Mouse (Mus musculus) midbrain, embryonic 16.5 days (tissue): Measurements from ENCODE around the gene Vmn1r78. TPM values are rescaled to one million over a fixed set of nuclear protein-coding genes. Genes with fewer than 3 reads are reported as not detected.
"Not testable (repeated sequence)": the region's sequence is repeated elsewhere in the genome, so short reads cannot be mapped to it uniquely, and the experiment has no call there.

Source experiments
- ATAC-seq: fragments of 200-750 bp; cut with Nextera tagmentation; 2 replicates; pipeline ENCODE4 v1.8.0; 2017; ENCODE audit warnings: moderate TSS enrichment
- H3K27ac ChIP-seq: fragments of 300-500 bp; sonication (generic); 2 replicates; pipeline ENCODE4 v1.5.1; 2014; ENCODE audit warnings: mild to moderate bottlenecking, low read length, mixed read lengths
- H3K27me3 ChIP-seq: fragments of 300-500 bp; sonication (generic); 2 replicates; pipeline ENCODE4 v1.6.1; 2014; ENCODE audit warnings: low read depth, low read length, mixed read lengths; ENCODE audit not compliant: control insufficient read depth, insufficient read depth
- H3K36me3 ChIP-seq: fragments of 300-500 bp; sonication (generic); 2 replicates; pipeline ENCODE4 v1.6.1; 2014; ENCODE audit warnings: mild to moderate bottlenecking, low read length, moderate library complexity, mixed read lengths; ENCODE audit not compliant: control insufficient read depth, insufficient read depth
- H3K4me1 ChIP-seq: fragments of 300-500 bp; sonication (generic); 2 replicates; pipeline ENCODE4 v1.6.1; 2014; ENCODE audit warnings: mild to moderate bottlenecking, low read length, mixed read lengths; ENCODE audit not compliant: control insufficient read depth, insufficient read depth
- H3K4me2 ChIP-seq: fragments of 300-500 bp; sonication (generic); 2 replicates; pipeline ENCODE4 v1.6.1; 2014; ENCODE audit warnings: mild to moderate bottlenecking, low read length, mixed read lengths
- H3K4me3 ChIP-seq: fragments of 300-500 bp; sonication (generic); 2 replicates; pipeline ENCODE4 v1.5.1; 2014; ENCODE audit warnings: low read depth, mild to moderate bottlenecking, low read length, moderate library complexity, mixed read lengths
- H3K9ac ChIP-seq: fragments of 300-500 bp; sonication (generic); 2 replicates; pipeline ENCODE4 v1.6.1; 2014; ENCODE audit warnings: low read depth, low read length, mixed read lengths
- H3K9me3 ChIP-seq: fragments of 300-500 bp; sonication (generic); replicated peaks from 2 replicates; pipeline ENCODE4 v1.6.1; 2014; ENCODE audit warnings: mild to moderate bottlenecking, low read length, mixed read lengths; ENCODE audit not compliant: control insufficient read depth, poor library complexity, severe bottlenecking
- WGBS: fragments of 180-500 bp; shearing (Covaris S2); extraction: QIAGEN DNeasy Blood & Tissue Kit; methylation state at CpG from one replicate; pipeline ENCODE4 v1.1.7; 2014; 5-methylcytosine and 5-hydroxymethylcytosine counted together
- polyA plus RNA-seq: library from polyadenylated mRNA; unstranded; fragments of >200 nt; fragmentation: Nextera tagmentation; extraction: Ambion mirVana; gene quantifications from 2 replicates; pipeline ENCODE4 v1.2.1, GENCODE M21; 2015

Gene Vmn1r78
- not detected in 2 replicates for polyA plus RNA-seq

DNA sequence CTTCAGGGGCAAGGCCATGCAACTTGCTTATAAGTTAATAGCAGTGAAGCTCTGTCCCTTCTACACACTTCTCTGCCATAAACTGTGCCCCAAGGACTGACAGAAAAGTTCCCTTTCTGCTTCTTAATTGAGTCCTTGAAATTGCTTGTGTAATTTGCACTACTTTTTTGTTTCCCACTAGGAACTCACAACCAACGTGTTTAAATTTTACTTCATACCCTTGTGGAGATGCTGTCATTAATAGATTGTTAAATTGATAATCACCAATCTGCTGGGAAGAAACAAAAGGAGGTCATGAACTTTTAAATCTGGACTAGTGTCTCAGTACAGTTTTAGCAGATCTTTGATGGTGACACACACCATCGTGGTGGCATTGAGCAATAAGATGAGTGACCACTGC, at the start of gene Vmn1r78:
TSS of gene Vmn1r78 (plus strand) at position 301 of the 400 bp plus-strand sequence.
- Histone ChIP-seq H3K4me3 (no peak within 1 kb of the TSS), H3K9me3 (peaks cover 5% of the 10 kb centered on the region; the same call in 1 of the 2 replicates), H3K9ac (no peak within 1 kb of the TSS), H3K4me1 (no peaks in the 10 kb centered on the region), H3K36me3 (no peaks in the 10 kb centered on the region), H3K27ac (no peak within 1 kb of the TSS), H3K27me3 (no peaks in the 10 kb centered on the region), H3K4me2 (no peak within 1 kb of the TSS)
- ATAC-seq: no peak
- WGBS: 65% methylated on average over 2 of the region's 2 CpGs

DNA sequence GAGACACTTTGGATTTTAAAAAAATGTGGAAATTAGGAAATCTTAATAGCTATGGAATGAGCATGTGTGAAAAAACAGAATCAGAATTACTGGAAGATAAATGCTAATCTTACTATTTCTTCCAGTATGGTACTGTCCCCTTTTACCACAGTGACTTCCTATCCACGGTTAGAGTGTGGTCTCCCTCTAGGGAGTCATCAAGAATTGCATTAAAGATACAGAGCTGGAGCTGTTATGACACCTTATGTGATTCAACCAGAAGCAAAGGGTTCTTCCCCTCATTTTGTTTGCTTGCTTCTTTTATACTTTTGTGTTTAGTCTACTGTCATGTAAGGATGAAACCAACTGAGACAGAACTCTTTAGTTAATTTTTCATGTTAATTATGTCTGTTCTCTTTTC, 6.4 kb downstream of the Vmn1r78 start:
- not testable (repeated sequence) for H3K9me3 ChIP-seq, H3K27ac ChIP-seq, ATAC-seq, H3K27me3 ChIP-seq, H3K36me3 ChIP-seq, H3K9ac ChIP-seq, H3K4me1 ChIP-seq, H3K4me3 ChIP-seq, H3K4me2 ChIP-seq
- 54% methylated on average over 1 of the region's 1 CpGs for WGBS

DNA sequence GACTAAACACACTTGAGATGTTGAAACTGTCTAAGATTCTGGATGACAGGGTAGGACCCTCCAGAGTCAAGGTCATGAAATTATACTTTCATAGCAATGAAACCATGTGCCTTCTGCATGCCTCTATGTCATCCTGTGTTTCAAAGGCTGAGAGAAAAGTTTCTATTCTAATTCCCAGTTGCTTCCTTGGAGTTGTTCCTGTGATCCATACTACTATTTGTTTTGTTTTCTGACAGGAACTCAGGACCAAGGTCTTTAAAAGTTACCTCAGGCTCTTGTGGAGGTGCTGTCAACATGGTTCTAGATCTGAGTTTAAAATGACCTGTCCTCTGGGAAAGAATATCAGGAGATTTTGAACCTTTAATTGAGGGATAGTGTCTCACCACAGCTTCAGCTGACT, 20.9 kb downstream of the Vmn1r78 start, which contains the start of gene Vmn1r79:
TSS of gene Vmn1r79 (plus strand) at position 301 of the 400 bp plus-strand sequence.
- not testable (repeated sequence) for ATAC-seq, H3K9ac ChIP-seq

DNA sequence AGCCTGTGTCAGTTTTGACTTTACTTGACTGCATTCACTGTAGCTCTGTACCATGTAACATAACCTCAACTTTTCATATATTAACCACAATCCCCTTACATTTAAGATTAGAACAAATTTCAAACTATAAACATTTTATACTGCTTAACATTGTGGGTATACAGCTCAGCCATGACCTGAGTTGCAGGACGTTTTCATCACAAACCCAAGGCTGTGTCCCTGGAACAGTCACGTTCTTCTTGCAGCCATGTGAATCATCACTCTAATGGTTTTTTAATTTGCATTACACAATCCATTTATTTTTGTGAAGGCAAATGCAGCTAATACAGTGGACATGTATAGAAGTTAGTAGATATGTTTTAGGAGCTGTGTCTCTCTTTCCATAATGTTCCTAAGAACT, 22.9 kb downstream of the Vmn1r78 start:
- H3K4me1 ChIP-seq, H3K4me2 ChIP-seq, H3K36me3 ChIP-seq, H3K4me3 ChIP-seq, H3K9ac ChIP-seq, H3K27me3 ChIP-seq, H3K9me3 ChIP-seq, H3K27ac ChIP-seq, ATAC-seq: not testable (repeated sequence)
- 66% methylated on average over 2 of the region's 2 CpGs for WGBS

More for the DNA sequence above, 20.9 kb downstream of the Vmn1r78 start, which contains the start of gene Vmn1r79:
- not testable (repeated sequence) for H3K9me3 ChIP-seq, H3K4me2 ChIP-seq, H3K27ac ChIP-seq, H3K36me3 ChIP-seq, H3K4me3 ChIP-seq, H3K27me3 ChIP-seq, H3K4me1 ChIP-seq

DNA sequence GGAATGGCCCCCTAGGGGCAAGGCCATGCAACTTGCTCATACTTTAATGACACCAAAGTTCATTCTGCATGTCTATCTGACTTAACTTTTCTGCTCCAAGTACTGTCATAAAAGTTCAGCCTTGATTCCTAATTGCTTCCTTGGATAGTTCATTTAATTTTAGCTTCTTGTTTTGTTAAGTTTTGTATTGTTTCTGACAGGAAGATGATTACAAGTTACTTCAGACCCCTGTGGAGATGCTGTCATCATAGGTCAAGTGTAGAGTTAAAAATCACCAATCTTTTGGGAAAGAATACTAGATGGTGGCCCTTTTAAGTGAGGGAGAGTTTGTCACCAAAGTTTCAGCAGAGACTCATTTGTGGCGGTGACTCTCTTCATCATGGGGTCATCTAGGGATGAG, 38.9 kb downstream of the Vmn1r78 start, which contains the start of gene Vmn1r80:
TSS of gene Vmn1r80 (plus strand) at position 301 of the 400 bp plus-strand sequence.
- no peak within 1 kb of the TSS for H3K4me2 ChIP-seq
- H3K9me3 ChIP-seq: peaks cover 11% of the 10 kb centered on the region; the same call in 1 of the 2 replicates
- no peak within 1 kb of the TSS for H3K27ac ChIP-seq
- H3K36me3 ChIP-seq: no peaks in the 10 kb centered on the region
- no peaks in the 10 kb centered on the region for H3K4me1 ChIP-seq
- H3K27me3 ChIP-seq: no peaks in the 10 kb centered on the region
- no peak within 1 kb of the TSS for H3K4me3 ChIP-seq
- WGBS: 88% methylated on average over 1 of the region's 1 CpGs
- H3K9ac ChIP-seq: no peak within 1 kb of the TSS
- ATAC-seq: no peak

DNA sequence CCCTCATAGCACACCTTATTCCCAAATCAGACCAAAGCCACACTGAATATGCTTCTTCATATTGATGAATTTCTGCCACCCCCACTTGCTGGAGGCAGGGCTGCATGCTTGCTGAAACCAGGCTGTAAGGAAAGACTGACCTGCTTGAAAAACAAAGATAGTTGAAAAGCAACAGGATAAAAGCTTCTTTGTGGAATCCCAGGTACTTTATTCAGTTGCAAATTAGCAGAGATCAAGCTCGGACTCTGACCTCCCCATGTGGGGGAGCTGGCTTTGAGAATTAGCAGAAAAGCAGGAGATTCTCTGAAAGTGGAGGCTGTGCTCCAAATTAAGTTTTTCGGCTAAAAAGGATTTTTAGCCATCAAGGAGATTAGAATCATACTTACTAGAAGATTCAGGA, 54.1 kb downstream of the Vmn1r78 start:
- H3K9me3 ChIP-seq: peaks cover 6% of the 10 kb centered on the region; the same call in 1 of the 2 replicates
- H3K27ac ChIP-seq: no peak overlapping the region
- no peaks in the 10 kb centered on the region for H3K36me3 ChIP-seq
- no peaks in the 10 kb centered on the region for H3K27me3 ChIP-seq
- H3K4me2 ChIP-seq: no peak overlapping the region
- ATAC-seq: no peak
- H3K4me1 ChIP-seq: no peaks in the 10 kb centered on the region
- 54% methylated on average over 2 of the region's 2 CpGs for WGBS
- no peak overlapping the region for H3K9ac ChIP-seq
- H3K4me3 ChIP-seq: no peak overlapping the region

Other genes with a start within 250 kb of the Vmn1r78 start
- not detected in 2 replicates for gene Vmn1r76, start 212.0 kb upstream of the Vmn1r78 start, polyA plus RNA-seq
- not detected in 2 replicates for gene Vmn1r77, start 113.5 kb upstream of the Vmn1r78 start, polyA plus RNA-seq
- not detected in 2 replicates for gene Vmn1r79, start 21.0 kb downstream of the Vmn1r78 start, polyA plus RNA-seq
- gene Vmn1r80, start 39.0 kb downstream of the Vmn1r78 start, polyA plus RNA-seq: not detected in 2 replicates
- gene Vmn1r81, start 118.0 kb downstream of the Vmn1r78 start, polyA plus RNA-seq: not detected in 2 replicates
- not detected in 2 replicates for gene Vmn1r82, start 150.2 kb downstream of the Vmn1r78 start, polyA plus RNA-seq
- not detected in 2 replicates for gene Vmn1r83, start 179.2 kb downstream of the Vmn1r78 start, polyA plus RNA-seq
- gene Vmn1r84, start 219.0 kb downstream of the Vmn1r78 start, polyA plus RNA-seq: not detected in 2 replicates